Mouse (Mus musculus) neutrophil, adult 5-6 weeks (primary cell): ENCODE results near the gene Sgpl1. TPM values are rescaled to one million over a fixed set of nuclear protein-coding genes. Genes with fewer than 3 reads are reported as not detected.

Experiments used
- ATAC-seq: fragments of 151-379, 151-347 bp; 2 replicates; pipeline ENCODE4 v1.8.0; 2017; ENCODE audit warnings: mild to moderate bottlenecking, moderate TSS enrichment; ENCODE audit not compliant: insufficient number of reproducible peaks, poor library complexity, low FRiP score, severe bottlenecking; ENCODE audit errors: extremely low read depth
- total RNA-seq: library from RNA; stranded (forward); fragments of 200-1000 nt; gene quantifications from 2 replicates; pipeline ENCODE4 v1.2.3, GENCODE M21; 2017

Sgpl1 gene
- total RNA-seq, 1 experiment from 2014 or later: 91.7 TPM

DNA sequence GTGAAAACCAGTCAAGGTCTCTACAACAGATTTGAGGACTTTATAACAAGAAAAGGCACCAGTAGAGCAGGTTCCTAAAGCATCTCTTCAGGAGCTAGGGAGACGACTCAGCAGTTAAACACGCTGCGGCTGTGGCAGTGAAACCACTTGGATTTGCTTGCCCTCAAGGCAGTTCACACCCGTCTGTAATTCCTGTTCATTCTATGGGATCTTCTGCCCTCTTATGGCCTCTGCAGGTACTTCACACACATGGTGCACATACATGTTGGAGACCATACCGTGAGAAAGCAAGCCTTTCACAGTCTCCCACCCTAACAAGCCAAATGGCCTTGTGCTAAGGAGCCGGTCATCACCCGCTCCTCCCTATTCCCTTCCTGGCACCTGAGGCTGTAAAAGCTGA is 90.8 kb downstream of the Sgpl1 start:
- no peak for ATAC-seq

DNA sequence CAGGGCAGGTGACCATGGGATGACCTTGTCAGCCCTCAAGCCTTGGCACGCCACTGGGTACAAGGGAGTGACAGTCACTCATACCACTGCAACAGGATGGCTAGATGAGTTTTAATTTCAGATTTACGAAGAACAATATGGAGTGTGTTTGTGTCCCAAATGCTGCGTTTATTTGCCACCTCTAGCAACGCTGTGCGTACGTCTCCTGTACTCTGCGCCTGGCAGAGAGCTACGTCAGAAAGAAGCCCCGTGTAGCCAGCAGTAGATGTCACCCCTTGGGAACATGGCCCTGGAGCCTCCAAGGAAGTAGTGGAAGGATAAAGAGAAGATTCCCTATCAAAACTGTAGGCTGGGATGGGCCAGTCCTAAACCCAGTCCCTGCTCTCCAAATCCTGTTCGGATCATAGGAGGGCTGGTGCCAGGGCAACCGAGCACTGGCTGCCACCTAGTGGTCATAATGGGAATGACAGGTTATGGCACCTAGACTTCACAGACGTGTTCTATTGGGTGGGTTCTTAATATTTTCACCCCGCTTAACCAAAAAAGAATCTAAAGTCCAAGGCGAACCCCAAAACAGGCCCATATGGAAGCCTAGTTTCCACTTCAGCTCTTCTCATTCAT is 95.4 kb downstream of the Sgpl1 start:
- ATAC-seq: no peak

Other genes starting within 250 kb of the Sgpl1 start
- gene Pcbd1, start 58.4 kb downstream of the Sgpl1 start, total RNA-seq: not detected in 2 replicates
- gene Tbata, start 24.3 kb upstream of the Sgpl1 start, total RNA-seq: not detected in 2 replicates
- 0.61 and 0.93 TPM in 2 replicates for gene Adamts14, start 125.7 kb upstream of the Sgpl1 start, total RNA-seq
- 5.1 and 5.5 TPM in 2 replicates for gene Prf1, start 150.1 kb upstream of the Sgpl1 start, total RNA-seq
- not detected in 2 replicates for gene Pald1, start 235.8 kb upstream of the Sgpl1 start, total RNA-seq